Mouse (Mus musculus) small intestine, adult 2 months (tissue): ENCODE measurements around the gene Sla2. TPM values are rescaled to one million over a fixed set of nuclear protein-coding genes. Genes with fewer than 3 reads are reported as not detected.

Experiments used
- H3K27ac ChIP-seq: fragments of 200-500 bp; 2 replicates; pipeline ENCODE4 v1.5.1; 2012; ENCODE audit warnings: low read depth, low read length, control low read depth, inconsistent platforms; ENCODE audit not compliant: insufficient read depth
- H3K27me3 ChIP-seq: fragments of 200-500 bp; 2 replicates; pipeline ENCODE4 v1.6.1; 2012; ENCODE audit warnings: mild to moderate bottlenecking, moderate library complexity, low read length, inconsistent platforms; ENCODE audit not compliant: control insufficient read depth, insufficient read depth
- H3K36me3 ChIP-seq: fragments of 200-500 bp; 2 replicates; pipeline ENCODE4 v1.6.1; 2012; ENCODE audit warnings: mild to moderate bottlenecking, low read length, control low read depth, inconsistent platforms; ENCODE audit not compliant: control insufficient read depth, insufficient read depth
- H3K4me1 ChIP-seq: fragments of 200-500 bp; 2 replicates; pipeline ENCODE4 v1.6.1; 2012; ENCODE audit warnings: low read length, inconsistent platforms, mixed read lengths; ENCODE audit not compliant: control insufficient read depth, insufficient read depth, insufficient read length
- H3K4me3 ChIP-seq: fragments of 200-500 bp; 2 replicates; pipeline ENCODE4 v1.5.1; 2012; ENCODE audit warnings: low read depth, mild to moderate bottlenecking, control low read depth, inconsistent platforms, low read length, moderate library complexity
- CTCF ChIP-seq: fragments of 200-500 bp; IDR thresholded peaks from 2 replicates; pipeline ENCODE4 v1.5.1; 2012; ENCODE audit warnings: low read depth, mild to moderate bottlenecking, control low read depth, inconsistent platforms, low read length, moderate library complexity, mixed read lengths; ENCODE audit not compliant: insufficient replicate concordance, insufficient read length; ENCODE audit errors: extremely low read depth
- POLR2A ChIP-seq: fragments of 200-500 bp; IDR thresholded peaks from 2 replicates; pipeline ENCODE4 v1.6.1; 2012; ENCODE audit warnings: low read depth, mild to moderate bottlenecking, control low read depth, inconsistent platforms, low read length, moderate library complexity
- WGBS: fragments of 180-500 bp; shearing (Covaris S2); methylation state at CpG from one replicate; pipeline ENCODE4 v1.1.7; 2018; 5-methylcytosine and 5-hydroxymethylcytosine counted together
- polyA plus RNA-seq: library from polyadenylated mRNA; depleted of rRNA; stranded (reverse); fragments of >200 nt; gene quantifications from 2 replicates; pipeline ENCODE4 v1.2.3, GENCODE M21; 2012

Gene Sla2
- polyA plus RNA-seq, 1 experiment = 2.0 TPM

GRCm38 (mm10) chr2:156874760-156875510 lies 12.1 kb downstream of the Sla2 start:
- Histone ChIP-seq H3K27me3 (no peaks in the 10 kb centered on the region), H3K4me3 (no peak overlapping the region), H3K36me3 (peaks cover 31% of the 10 kb centered on the region), H3K4me1 (peaks cover 5% of the 10 kb centered on the region), H3K27ac (no peak overlapping the region)
- TF ChIP-seq POLR2A = no peak
- no peak for TF ChIP-seq CTCF
- 90% methylated on average over 4 of the region's 4 CpGs for WGBS

- TF ChIP-seq CTCF = no peak
- no peak for TF ChIP-seq POLR2A
- 81% methylated on average over 8 of the region's 8 CpGs for WGBS
- H3K4me3 ChIP-seq = no peak overlapping the region
- peaks cover 36% of the 10 kb centered on the region for H3K36me3 ChIP-seq
- no peaks in the 10 kb centered on the region for H3K27me3 ChIP-seq
- H3K27ac ChIP-seq = no peak overlapping the region
- peaks cover 5% of the 10 kb centered on the region for H3K4me1 ChIP-seq
These were observed 12.8 kb downstream of the Sla2 start for GRCm38 (mm10) chr2:156874047-156874759.

DNA sequence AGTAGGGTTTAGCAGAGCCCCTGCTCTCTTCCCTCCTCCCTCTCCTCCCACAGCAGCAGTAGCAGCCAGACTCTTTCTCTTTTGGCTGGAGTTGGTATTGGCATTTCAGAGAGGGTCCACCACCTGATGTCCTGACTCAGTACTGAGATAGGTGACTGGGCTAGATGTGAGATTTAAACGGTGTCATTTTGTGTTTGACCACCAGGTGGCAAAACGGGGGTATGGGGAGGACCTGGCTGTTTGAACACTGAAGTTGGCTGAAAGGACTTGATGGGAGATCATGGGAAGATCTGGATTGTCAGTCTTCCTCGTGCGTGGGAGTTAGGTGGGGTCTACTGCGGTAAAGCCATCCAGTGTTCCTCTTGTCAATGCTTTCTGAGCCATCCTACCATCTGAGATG lies 13.4 kb downstream of the Sla2 start:
- Histone ChIP-seq H3K27me3 (no peaks in the 10 kb centered on the region), H3K36me3 (peaks cover 41% of the 10 kb centered on the region), H3K4me3 (no peak overlapping the region), H3K27ac (no peak overlapping the region), H3K4me1 (peaks cover 5% of the 10 kb centered on the region)
- WGBS = 31% methylated on average over 5 of the region's 5 CpGs
- TF ChIP-seq CTCF = peak; percentile 60; the same call in 1 of the 2 replicates
- no peak for TF ChIP-seq POLR2A

DNA sequence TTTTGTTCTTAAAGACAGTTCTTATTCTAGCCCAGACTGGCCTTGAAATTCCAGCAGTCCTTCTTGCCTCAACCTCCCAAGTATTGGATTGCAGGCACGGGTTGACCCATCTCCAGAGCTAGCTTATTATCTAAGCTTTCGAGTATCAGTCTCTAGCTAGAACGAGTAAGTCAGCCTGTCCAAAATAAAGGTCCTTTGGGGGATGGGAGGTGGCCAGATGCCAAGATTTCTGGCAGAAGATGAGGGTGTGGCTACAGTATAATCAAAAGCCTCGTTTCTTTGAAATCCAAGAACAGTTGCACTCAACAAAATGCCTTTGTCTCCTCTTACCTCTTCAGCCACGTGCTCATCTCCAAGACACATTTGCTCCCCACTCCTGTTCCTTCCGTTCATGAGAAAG lies 16.5 kb downstream of the Sla2 start:
- no peak overlapping the region for H3K27ac ChIP-seq
- H3K27me3 ChIP-seq = no peaks in the 10 kb centered on the region
- no peak overlapping the region for H3K4me3 ChIP-seq
- H3K36me3 ChIP-seq = peaks cover 61% of the 10 kb centered on the region
- H3K4me1 ChIP-seq = peaks cover 4% of the 10 kb centered on the region
- 15% methylated on average over 6 of the region's 6 CpGs for WGBS
- TF ChIP-seq CTCF (no peak), POLR2A (no peak)

DNA sequence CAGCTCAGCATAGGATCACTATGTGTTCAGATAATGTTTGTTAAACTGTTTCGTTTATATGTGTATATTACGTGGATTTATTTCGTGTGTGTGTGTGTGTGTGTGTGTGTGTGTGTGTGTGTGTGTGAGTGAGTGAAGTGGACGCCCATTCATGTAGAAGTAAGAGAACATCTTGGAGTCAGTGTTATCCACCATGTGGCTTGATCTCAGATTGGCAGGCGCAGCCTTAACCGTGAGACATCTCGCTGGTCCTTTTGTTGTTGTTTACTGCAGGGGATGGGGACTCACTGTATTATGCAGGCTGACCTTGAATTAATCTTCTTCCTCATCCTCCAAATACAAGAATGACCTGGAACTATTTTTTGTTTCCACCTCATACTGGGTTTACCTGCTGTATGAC lies 17.4 kb downstream of the Sla2 start:
- Histone ChIP-seq H3K27me3 (no peaks in the 10 kb centered on the region), H3K4me1 (peaks cover 4% of the 10 kb centered on the region), H3K36me3 (peaks cover 62% of the 10 kb centered on the region), H3K4me3 (no peak overlapping the region), H3K27ac (no peak overlapping the region)
- WGBS = 84% methylated on average over 7 of the region's 7 CpGs
- TF ChIP-seq POLR2A (no peak), CTCF (no peak)

DNA sequence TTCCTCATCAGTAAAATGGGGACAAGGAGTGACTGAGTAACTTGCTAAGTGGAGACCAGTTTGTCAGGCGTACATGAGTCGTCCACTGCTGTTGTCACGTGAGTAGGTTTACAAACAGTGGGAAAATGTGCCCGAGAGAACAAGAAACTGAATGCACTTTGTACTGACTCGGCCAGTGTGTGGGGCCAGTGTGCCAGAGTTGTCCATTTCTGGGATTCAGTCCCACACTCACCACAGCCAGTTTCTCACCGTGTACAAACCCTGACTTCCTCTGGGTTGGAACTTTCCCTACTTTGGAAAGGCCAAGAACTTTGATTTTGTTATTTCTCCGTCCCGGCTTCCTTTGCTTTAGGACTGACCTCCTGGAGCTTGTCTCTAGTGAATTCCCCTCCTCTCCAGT lies 18.0 kb downstream of the Sla2 start:
- 42% methylated on average over 8 of the region's 8 CpGs for WGBS
- no peaks in the 10 kb centered on the region for H3K27me3 ChIP-seq
- no peak overlapping the region for H3K27ac ChIP-seq
- H3K36me3 ChIP-seq = peaks cover 57% of the 10 kb centered on the region
- no peak for TF ChIP-seq POLR2A
- no peak for TF ChIP-seq CTCF
- H3K4me1 ChIP-seq = peaks cover 4% of the 10 kb centered on the region
- H3K4me3 ChIP-seq = no peak overlapping the region

GRCm38 (mm10) chr2:156864481-156864880 lies 22.5 kb downstream of the Sla2 start:
- Histone ChIP-seq H3K4me3 (no peak overlapping the region), H3K4me1 (no peaks in the 10 kb centered on the region; the same call in 1 of the 2 replicates), H3K27ac (peak overlapping the region; percentile 78; the same call in 1 of the 2 replicates), H3K36me3 (peaks cover 32% of the 10 kb centered on the region), H3K27me3 (no peaks in the 10 kb centered on the region)
- WGBS = 35% methylated on average over 3 of the region's 3 CpGs
- TF ChIP-seq CTCF (no peak), POLR2A (no peak)
